Mouse (Mus musculus) T-helper 1 cell (primary cell): ENCODE results near the gene Prr14.
"Not testable (repeated sequence)": the region's sequence is repeated elsewhere in the genome, so short reads cannot be mapped to it uniquely, and the experiment has no call there.

Source experiments
- in situ Hi-C: fragments of 300-600 bp; cut with MboI, MseI; formaldehyde crosslinking; loops from one replicate; pipeline ENCODE4 v1.15.1; 2025; ENCODE audit warnings: high pct_unique_total_duplicates

Prr14 gene

GRCm38 (mm10) chr7:127471646-127472010, 12.2 kb downstream of the Prr14 start:
- in situ Hi-C loops = no loop called here

GRCm38 (mm10) chr7:127472060-127472459, 12.6 kb downstream of the Prr14 start:
- in situ Hi-C loops = no loop called here

- in situ Hi-C loops = no loop called here
These were observed 14.3 kb downstream of the Prr14 start for GRCm38 (mm10) chr7:127473705-127474104.

GRCm38 (mm10) chr7:127474378-127475070, 15.1 kb downstream of the Prr14 start:
- in situ Hi-C loops = no loop called here

- in situ Hi-C loops = no loop called here
These were observed 15.9 kb downstream of the Prr14 start for GRCm38 (mm10) chr7:127475186-127475740.

- in situ Hi-C loops = no loop called here
These were observed 16.9 kb downstream of the Prr14 start for GRCm38 (mm10) chr7:127476336-127476735.

GRCm38 (mm10) chr7:127476855-127477254, 17.4 kb downstream of the Prr14 start:
- in situ Hi-C loops = no loop called here

- in situ Hi-C loops = no loop called here
These were observed 18.6 kb downstream of the Prr14 start for GRCm38 (mm10) chr7:127477687-127478634.

- in situ Hi-C loops = no loop called here
These were observed 19.4 kb downstream of the Prr14 start, which contains the start of gene Fbrs for GRCm38 (mm10) chr7:127478635-127479317. Gene Fbrs (plus strand): TSS chr7:127479199.

- in situ Hi-C loops = no loop called here
These were observed 20.2 kb downstream of the Prr14 start for GRCm38 (mm10) chr7:127479318-127480225.

GRCm38 (mm10) chr7:127480321-127480720, 20.9 kb downstream of the Prr14 start:
- in situ Hi-C loops = no loop called here

GRCm38 (mm10) chr7:127485416-127485815, 26.0 kb downstream of the Prr14 start:
- in situ Hi-C loops = no loop called here

GRCm38 (mm10) chr7:127488364-127488763, 29.0 kb downstream of the Prr14 start:
- in situ Hi-C loops = not testable (repeated sequence)

GRCm38 (mm10) chr7:127489982-127490381, 30.6 kb downstream of the Prr14 start:
- in situ Hi-C loops = no loop called here

- in situ Hi-C loops = no loop called here
These were observed 32.4 kb downstream of the Prr14 start for GRCm38 (mm10) chr7:127491846-127492245.

GRCm38 (mm10) chr7:127494648-127495047, 35.2 kb downstream of the Prr14 start:
- in situ Hi-C loops = no loop called here

- in situ Hi-C loops = no loop called here
These were observed 38.0 kb downstream of the Prr14 start for GRCm38 (mm10) chr7:127497382-127497781.

GRCm38 (mm10) chr7:127498407-127498806, 39.0 kb downstream of the Prr14 start:
- in situ Hi-C loops = no loop called here

GRCm38 (mm10) chr7:127508291-127508690, 48.9 kb downstream of the Prr14 start:
- in situ Hi-C loops = no loop called here

GRCm38 (mm10) chr7:127509830-127510229, 50.4 kb downstream of the Prr14 start:
- in situ Hi-C loops = not testable (repeated sequence)

GRCm38 (mm10) chr7:127511241-127511640, 51.8 kb downstream of the Prr14 start:
- in situ Hi-C loops = no loop called here
